Mouse (Mus musculus) intestine, embryonic 16.5 days (tissue): ENCODE measurements at regions not wholly inside any gene's neighbourhood (a gene's known extent, or its start where the extent isn't known, plus 50 kb on each side); places are given as distances from the start of the nearest gene placed in this dataset.
A peak's percentile ranks its signal among the peaks of the same experiment; 100 is the strongest.

Experiments used
- ATAC-seq: fragments of 200-750 bp; cut with Nextera tagmentation; 2 replicates; pipeline ENCODE4 v1.8.0; 2017; ENCODE audit warnings: moderate TSS enrichment, moderate library complexity
- H3K27ac ChIP-seq: fragments of 300-500 bp; sonication (generic); 2 replicates; pipeline ENCODE4 v1.5.1; 2014; ENCODE audit warnings: mild to moderate bottlenecking, low read length
- H3K27me3 ChIP-seq: fragments of 300-500 bp; sonication (generic); replicated peaks from 2 replicates; pipeline ENCODE4 v1.6.1; 2014; ENCODE audit warnings: low read length, control low read depth, mixed read lengths; ENCODE audit not compliant: control insufficient read depth, insufficient read depth
- H3K36me3 ChIP-seq: fragments of 300-500 bp; sonication (generic); 2 replicates; pipeline ENCODE4 v1.6.1; 2014; ENCODE audit warnings: low read length, control low read depth; ENCODE audit not compliant: control insufficient read depth, insufficient read depth
- H3K4me1 ChIP-seq: fragments of 300-500 bp; sonication (generic); 2 replicates; pipeline ENCODE4 v1.6.1; 2014; ENCODE audit warnings: low read length, control low read depth, mixed read lengths; ENCODE audit not compliant: control insufficient read depth, insufficient read depth
- H3K4me2 ChIP-seq: fragments of 300-500 bp; sonication (generic); 2 replicates; pipeline ENCODE4 v1.6.1; 2014; ENCODE audit warnings: low read depth, low read length, control low read depth
- H3K4me3 ChIP-seq: fragments of 300-500 bp; sonication (generic); 2 replicates; pipeline ENCODE4 v1.5.1; 2014; ENCODE audit warnings: mild to moderate bottlenecking, low read length
- H3K9ac ChIP-seq: fragments of 300-500 bp; sonication (generic); 2 replicates; pipeline ENCODE4 v1.6.1; 2014; ENCODE audit warnings: low read depth, low read length
- H3K9me3 ChIP-seq: fragments of 300-500 bp; sonication (generic); 2 replicates; pipeline ENCODE4 v1.6.1; 2016; ENCODE audit warnings: low read length, control low read depth; ENCODE audit not compliant: control insufficient read depth
- WGBS: fragments of 180-500 bp; shearing (Covaris S2); extraction: QIAGEN DNeasy Blood & Tissue Kit; methylation state at CpG from one replicate; pipeline ENCODE4 v1.1.7; 2014; 5-methylcytosine and 5-hydroxymethylcytosine counted together

GRCm38 (mm10) chr2:11853210-11853973 is 75.7 kb downstream of the Ankrd16 start:
- H3K27me3 ChIP-seq, result no peaks in the 10 kb centered on the region
- no peaks in the 10 kb centered on the region for H3K4me1 ChIP-seq
- H3K4me2 ChIP-seq, result no peak overlapping the region
- no peak overlapping the region for H3K27ac ChIP-seq
- H3K4me3 ChIP-seq, result no peak overlapping the region
- peak; percentile 95 for ATAC-seq
- H3K36me3 ChIP-seq, result no peaks in the 10 kb centered on the region
- H3K9me3 ChIP-seq, result no peaks in the 10 kb centered on the region
- no peak overlapping the region for H3K9ac ChIP-seq
- 19% methylated on average over 2 of the region's 2 CpGs for WGBS

- no peak for ATAC-seq
- 34% methylated on average over 2 of the region's 2 CpGs for WGBS
Measured at GRCm38 (mm10) chr2:11869983-11870382, 92.3 kb downstream of the Ankrd16 start.

GRCm38 (mm10) chr2:11880005-11880404 is 102.3 kb downstream of the Ankrd16 start:
- peaks cover 3% of the 10 kb centered on the region for H3K9me3 ChIP-seq
- H3K4me3 ChIP-seq, result no peak overlapping the region
- no peak for ATAC-seq
- no peak overlapping the region for H3K27ac ChIP-seq
- H3K4me2 ChIP-seq, result no peak overlapping the region
- no peaks in the 10 kb centered on the region for H3K36me3 ChIP-seq
- H3K27me3 ChIP-seq, result no peaks in the 10 kb centered on the region
- WGBS, result 40% methylated on average over 1 of the region's 1 CpGs
- no peak overlapping the region for H3K9ac ChIP-seq
- H3K4me1 ChIP-seq, result no peaks in the 10 kb centered on the region

More at GRCm38 (mm10) chr2:11869983-11870382, 92.3 kb downstream of the Ankrd16 start:
- Histone ChIP-seq H3K4me3 (no peak overlapping the region), H3K9me3 (peaks cover 4% of the 10 kb centered on the region), H3K36me3 (no peaks in the 10 kb centered on the region), H3K27me3 (no peaks in the 10 kb centered on the region), H3K9ac (no peak overlapping the region), H3K4me2 (no peak overlapping the region), H3K27ac (no peak overlapping the region), H3K4me1 (no peaks in the 10 kb centered on the region)

GRCm38 (mm10) chr2:11894792-11895568 is 117.3 kb downstream of the Ankrd16 start:
- Histone ChIP-seq H3K4me1 (no peaks in the 10 kb centered on the region), H3K4me3 (no peak overlapping the region), H3K9ac (no peak overlapping the region), H3K4me2 (no peak overlapping the region), H3K36me3 (no peaks in the 10 kb centered on the region), H3K27ac (no peak overlapping the region), H3K9me3 (no peaks in the 10 kb centered on the region), H3K27me3 (no peaks in the 10 kb centered on the region)
- WGBS, result 72% methylated on average over 7 of the region's 7 CpGs
- ATAC-seq, result no peak

GRCm38 (mm10) chr2:11899698-11900660 is 122.3 kb downstream of the Ankrd16 start:
- no peak for ATAC-seq
- no peak overlapping the region for H3K27ac ChIP-seq
- WGBS, result 80% methylated on average over 11 of the region's 11 CpGs
- H3K36me3 ChIP-seq, result no peaks in the 10 kb centered on the region
- no peaks in the 10 kb centered on the region for H3K27me3 ChIP-seq
- H3K9me3 ChIP-seq, result no peaks in the 10 kb centered on the region
- no peak overlapping the region for H3K9ac ChIP-seq
- no peak overlapping the region for H3K4me2 ChIP-seq
- no peaks in the 10 kb centered on the region for H3K4me1 ChIP-seq
- H3K4me3 ChIP-seq, result no peak overlapping the region

GRCm38 (mm10) chr2:11914782-11915181 is 137.1 kb downstream of the Ankrd16 start:
- H3K4me1 ChIP-seq, result no peaks in the 10 kb centered on the region
- H3K9me3 ChIP-seq, result no peaks in the 10 kb centered on the region
- no peak for ATAC-seq
- no peak overlapping the region for H3K27ac ChIP-seq
- no peak overlapping the region for H3K9ac ChIP-seq
- H3K4me2 ChIP-seq, result no peak overlapping the region
- H3K36me3 ChIP-seq, result no peaks in the 10 kb centered on the region
- no peaks in the 10 kb centered on the region for H3K27me3 ChIP-seq
- WGBS, result 83% methylated on average over 1 of the region's 1 CpGs
- H3K4me3 ChIP-seq, result no peak overlapping the region

GRCm38 (mm10) chr2:11917373-11917772 is 139.7 kb downstream of the Ankrd16 start:
- ATAC-seq, result no peak
- Histone ChIP-seq H3K27ac (no peak overlapping the region), H3K4me1 (no peaks in the 10 kb centered on the region), H3K9ac (no peak overlapping the region), H3K4me3 (no peak overlapping the region), H3K9me3 (no peaks in the 10 kb centered on the region), H3K36me3 (no peaks in the 10 kb centered on the region), H3K4me2 (no peak overlapping the region), H3K27me3 (no peaks in the 10 kb centered on the region)

GRCm38 (mm10) chr2:11918070-11918469 is 140.4 kb downstream of the Ankrd16 start:
- no peaks in the 10 kb centered on the region for H3K9me3 ChIP-seq
- H3K4me3 ChIP-seq, result no peak overlapping the region
- 75% methylated on average over 5 of the region's 5 CpGs for WGBS
- no peak for ATAC-seq
- H3K4me2 ChIP-seq, result no peak overlapping the region
- no peaks in the 10 kb centered on the region for H3K4me1 ChIP-seq
- no peaks in the 10 kb centered on the region for H3K36me3 ChIP-seq
- H3K27me3 ChIP-seq, result no peaks in the 10 kb centered on the region
- H3K27ac ChIP-seq, result no peak overlapping the region
- H3K9ac ChIP-seq, result no peak overlapping the region

- WGBS, result 65% methylated on average over 3 of the region's 3 CpGs
- no peaks in the 10 kb centered on the region for H3K27me3 ChIP-seq
- no peak overlapping the region for H3K9ac ChIP-seq
- no peak overlapping the region for H3K4me3 ChIP-seq
- ATAC-seq, result peak; percentile 94
- no peaks in the 10 kb centered on the region for H3K36me3 ChIP-seq
- H3K4me2 ChIP-seq, result no peak overlapping the region
- H3K9me3 ChIP-seq, result no peaks in the 10 kb centered on the region
- no peak overlapping the region for H3K27ac ChIP-seq
- H3K4me1 ChIP-seq, result no peaks in the 10 kb centered on the region
Measured at GRCm38 (mm10) chr2:11960777-11961176, 183.1 kb downstream of the Ankrd16 start.
